Mouse (Mus musculus) cerebellum, adult 2 months (tissue): ENCODE measurements around the gene Mbnl1.

Experiments used
- CTCF ChIP-seq: fragments of 200-500 bp; IDR thresholded peaks from 2 replicates; pipeline ENCODE4 v1.5.1; 2011; ENCODE audit warnings: low read depth, mild to moderate bottlenecking, control low read depth, low read length, moderate library complexity, borderline replicate concordance; ENCODE audit not compliant: insufficient read depth
- POLR2A ChIP-seq: fragments of 200-500 bp; IDR thresholded peaks from 2 replicates; pipeline ENCODE4 v1.6.1; 2011; ENCODE audit warnings: low read length, control low read depth, borderline replicate concordance; ENCODE audit not compliant: insufficient read depth

GRCm38 (mm10) chr3:60524127-60524526, 51.5 kb downstream of the Mbnl1 start:
- TF ChIP-seq CTCF, result no peak
- no peak for TF ChIP-seq POLR2A
